In genomic region chr15:63050033-63050432, GRCm38 (mm10) we compare ENCODE assay signal across 23 mouse cellular contexts.
DNase-seq lines count a peak whose midpoint lies in the region; ATAC-seq and TF ChIP-seq lines count a peak whose summit lies in the region.
"Had no signal": no experiment of that assay in that cellular context is flagged by ENCODE, and none has a peak within 500 bp of the region (broad histone marks: within the 10 kb centered on the region; RNA-seq: fewer than 3 reads in every experiment).

No protein-coding gene starts in this region.

- H3K79me2 ChIP-seq in CH12.LX (replicated peaks; ENCODE audit: control insufficient read depth, extremely low read depth, insufficient read depth, poor library complexity, severe bottlenecking) = no peaks in the 10 kb centered on the region

- H3K27ac ChIP-seq in embryonic facial prominence, embryonic 14.5 days (replicated peaks; ENCODE audit: low read depth, low read length) = no peak overlapping the region
- H3K27ac ChIP-seq in embryonic facial prominence, embryonic 10.5 days (replicated peaks) = no peak overlapping the region
- no peak overlapping the region for H3K27ac ChIP-seq in CH12.LX (ENCODE audit: insufficient read depth, low read depth)
- H3K27ac ChIP-seq: embryonic facial prominence, embryonic 15.5 days; forebrain, embryonic 10.5 days; heart, adult 2 months; heart, embryonic 15.5 days; hindbrain, embryonic 12.5 days had no signal

- H3K36me3 ChIP-seq in embryonic facial prominence, embryonic 14.5 days (ENCODE audit: control insufficient read depth, insufficient read depth, low read length) = no peaks in the 10 kb centered on the region
- no peaks in the 10 kb centered on the region for H3K36me3 ChIP-seq in embryonic facial prominence, embryonic 10.5 days (replicated peaks)
- H3K36me3 ChIP-seq in CH12.LX (replicated peaks in 1 of 2; ENCODE audit: control insufficient read depth in 1 of 2, insufficient read depth in 1 of 2, low read length in 1 of 2) = no peaks in the 10 kb centered on the region
- H3K36me3 ChIP-seq: embryonic facial prominence, embryonic 15.5 days; forebrain, embryonic 10.5 days; heart, embryonic 15.5 days; hindbrain, embryonic 12.5 days had no signal

- no peak for TF ChIP-seq EP300 in CH12.LX (IDR thresholded peaks at IDR 0.05; ENCODE audit: low read length)

- H3K4me2 ChIP-seq in embryonic facial prominence, embryonic 14.5 days (ENCODE audit: low read depth, low read length) = no peak overlapping the region
- no peak overlapping the region for H3K4me2 ChIP-seq in CH12.LX (ENCODE audit: insufficient read depth, low read depth, poor library complexity, severe bottlenecking)
- H3K4me2 ChIP-seq: embryonic facial prominence, embryonic 15.5 days; heart, embryonic 11.5 days; heart, embryonic 15.5 days; hindbrain, embryonic 12.5 days had no signal

- TF ChIP-seq CTCF in CH12.LX (conservative IDR thresholded peaks at IDR 0.05 in 1 of 2, IDR thresholded peaks at IDR 0.05 in 1 of 2; ENCODE audit: low read depth in 2 of 2, low read length in 2 of 2) = no peak

- DNase-seq in embryonic facial prominence, embryonic 14.5 days (ENCODE audit: low spot score) = peak; percentile 8
- no peak for DNase-seq in embryonic facial prominence, embryonic 10.5 days (ENCODE audit: low spot score)
- DNase-seq in CH12.LX (ENCODE audit: extremely low read depth) = peak; percentile 5
- peak; percentile 72 for DNase-seq in adrenal gland, adult 8-10 months
- peak; percentile 68 to 73 for DNase-seq in adrenal gland, postnatal 36 days
- DNase-seq in left cerebral cortex, postnatal 4 days = no peak
- no peak for DNase-seq in adipocyte (ENCODE audit: low spot score)
- DNase-seq: cerebellum, adult 11 months; cerebellum, adult 9-11 months; cerebellum, postnatal 36 days; gastrocnemius, postnatal 36 days; heart, adult 2 months; kidney, adult 8-10 months had no signal

- H3K4me1 ChIP-seq in embryonic facial prominence, embryonic 14.5 days (ENCODE audit: control insufficient read depth, insufficient read depth, low read length) = no peaks in the 10 kb centered on the region; the same call in 1 of the 2 replicates
- H3K4me1 ChIP-seq in embryonic facial prominence, embryonic 10.5 days = peaks cover 24% of the 10 kb centered on the region
- peaks cover 0 to 9% of the 10 kb centered on the region in 2 experiments; a peak in 1 of 4 replicates for H3K4me1 ChIP-seq in CH12.LX (ENCODE audit: control insufficient read depth in 1 of 2, insufficient read depth in 2 of 2)
- H3K4me1 ChIP-seq: embryonic facial prominence, embryonic 15.5 days; hindbrain, embryonic 12.5 days had no signal

- H3K9me3 ChIP-seq in embryonic facial prominence, embryonic 14.5 days (ENCODE audit: control insufficient read depth, low read length) = no peaks in the 10 kb centered on the region
- H3K9me3 ChIP-seq in embryonic facial prominence, embryonic 10.5 days = no peaks in the 10 kb centered on the region
- H3K9me3 ChIP-seq in CH12.LX (replicated peaks; ENCODE audit: low read length) = no peaks in the 10 kb centered on the region
- H3K9me3 ChIP-seq: embryonic facial prominence, embryonic 15.5 days; forebrain, embryonic 10.5 days; heart, embryonic 15.5 days; hindbrain, embryonic 12.5 days had no signal

- no peak overlapping the region for H3K9ac ChIP-seq in embryonic facial prominence, embryonic 14.5 days (ENCODE audit: low read depth, low read length)
- no peak overlapping the region for H3K9ac ChIP-seq in CH12.LX (ENCODE audit: insufficient read depth, low read depth)
- H3K9ac ChIP-seq: embryonic facial prominence, embryonic 15.5 days; heart, embryonic 15.5 days; hindbrain, embryonic 12.5 days had no signal

- intact Hi-C loops in left cerebral cortex, postnatal 4 days (cut with DNase I) = no loop called here

- dilution Hi-C loops in CH12.LX (cut with MboI; ENCODE audit: extremely low pct_ligation_motif_present, extremely low pct_unique_long_range_greater_than_20kb, low sequenced_read_pairs) = no loop called here

- in situ Hi-C loops in CH12.LX (cut with MboI; ENCODE audit: low pct_ligation_motif_present, low pct_unique_long_range_greater_than_20kb, low sequenced_read_pairs) = no loop called here

- no peak for TF ChIP-seq POLR2A in CH12.LX (IDR thresholded peaks at IDR 0.05; ENCODE audit: low read depth, low read length)

- TF ChIP-seq RAD21 in CH12.LX (IDR thresholded peaks at IDR 0.05; ENCODE audit: low read depth, low read length) = no peak

- H3K4me3 ChIP-seq in embryonic facial prominence, embryonic 14.5 days (ENCODE audit: low read depth, low read length) = no peak overlapping the region
- H3K4me3 ChIP-seq in embryonic facial prominence, embryonic 10.5 days = no peak overlapping the region
- H3K4me3 ChIP-seq in CH12.LX (replicated peaks in 1 of 3; ENCODE audit: low read depth in 2 of 3, low read length in 2 of 3, poor library complexity in 1 of 3) = no peak overlapping the region
- H3K4me3 ChIP-seq: embryonic facial prominence, embryonic 15.5 days; erythroblast, embryonic 14.5 days; forebrain, embryonic 10.5 days; heart, adult 2 months; heart, embryonic 15.5 days; hindbrain, embryonic 12.5 days had no signal

- WGBS in embryonic facial prominence, embryonic 14.5 days = 79% methylated on average over 1 of the region's 1 CpGs
- WGBS in embryonic facial prominence, embryonic 10.5 days = 95% methylated on average over 1 of the region's 1 CpGs

- no peak for ATAC-seq in embryonic facial prominence, embryonic 14.5 days (ENCODE audit: low read depth)
- ATAC-seq: forebrain, embryonic 14.5 days; hindbrain, embryonic 16.5 days; inflammation-experienced regulatory T-cells, adult 6 months; intestine, postnatal 0 days had no signal

- no peaks in the 10 kb centered on the region for H3K27me3 ChIP-seq in embryonic facial prominence, embryonic 14.5 days (replicated peaks; ENCODE audit: control insufficient read depth, insufficient read depth, low read length)
- H3K27me3 ChIP-seq in embryonic facial prominence, embryonic 10.5 days (replicated peaks; ENCODE audit: low read depth, poor library complexity, severe bottlenecking) = no peaks in the 10 kb centered on the region
- no peaks in the 10 kb centered on the region for H3K27me3 ChIP-seq in CH12.LX (replicated peaks)
- H3K27me3 ChIP-seq: embryonic facial prominence, embryonic 15.5 days; heart, embryonic 15.5 days; hindbrain, embryonic 12.5 days had no signal

TF ChIP-seq in CH12.LX, 34 proteins besides CTCF, POLR2A, EP300 and RAD21:
- TF ChIP-seq MAX (IDR thresholded peaks at IDR 0.05; ENCODE audit: low read length) (no peak), MXI1 (IDR thresholded peaks at IDR 0.05; ENCODE audit: low read depth, low read length) (no peak), ZC3H11A (IDR thresholded peaks at IDR 0.05; ENCODE audit: low read depth, low read length) (no peak), RCOR1 (conservative IDR thresholded peaks at IDR 0.05; ENCODE audit: low read depth, low read length) (no peak), POLR2AphosphoS2 (IDR thresholded peaks at IDR 0.05; ENCODE audit: low read depth, low read length) (no peak), NELFE (IDR thresholded peaks at IDR 0.05; ENCODE audit: low read depth, low read length) (no peak), USF1 (IDR thresholded peaks at IDR 0.05; ENCODE audit: low read depth, low read length) (no peak), MEF2A (IDR thresholded peaks at IDR 0.05; ENCODE audit: borderline replicate concordance, low read depth, low read length) (no peak), ZMIZ1 (IDR thresholded peaks at IDR 0.05; ENCODE audit: low read depth, low read length) (no peak), IRF4 (IDR thresholded peaks at IDR 0.05; ENCODE audit: low read depth, low read length) (no peak), USF2 (conservative IDR thresholded peaks at IDR 0.05; ENCODE audit: low read depth, low read length) (no peak), HCFC1 (IDR thresholded peaks at IDR 0.05; ENCODE audit: low read depth, low read length) (no peak), MYC (IDR thresholded peaks at IDR 0.05; ENCODE audit: low read depth, low read length) (no peak), SIN3A (IDR thresholded peaks at IDR 0.05; ENCODE audit: low read length) (no peak), MAZ (IDR thresholded peaks at IDR 0.05; ENCODE audit: low read depth, low read length) (no peak), ZNF384 (IDR thresholded peaks at IDR 0.05; ENCODE audit: low read depth, low read length) (no peak), TBP (conservative IDR thresholded peaks at IDR 0.05; ENCODE audit: low read depth, low read length) (no peak)
TF ChIP-seq in CH12.LX: peak in this region for 0.

Comparison
In these comparisons a context has a peak if more than half of its experiments do, and no peak if none do; other contexts are left out.
1. DNase-seq: peak in embryonic facial prominence, embryonic 14.5 days (single experiment), CH12.LX (single experiment), adrenal gland, adult 8-10 months (single experiment) and adrenal gland, postnatal 36 days (2 of 2); none in embryonic facial prominence, embryonic 10.5 days (single experiment), left cerebral cortex, postnatal 4 days (single experiment) and adipocyte (single experiment).